Mouse (Mus musculus) activated CD4-positive, CD25-positive, alpha-beta regulatory T cell, adult 4 months (primary cell): Measurements from ENCODE around the gene Galnt3. TPM values are rescaled to one million over a fixed set of nuclear protein-coding genes. Genes with fewer than 3 reads are reported as not detected.

Source experiments
- polyA plus RNA-seq, 2 experiments: library from polyadenylated mRNA; unstranded; fragments of 100-300 nt; shearing (Covaris generic); gene quantifications; one replicate each; pipeline ENCODE4 v1.2.1; 2017

The Galnt3 gene
- polyA plus RNA-seq, 2 experiments from 2014 or later, result 0.11 to 0.20 TPM

Other genes with a start within 250 kb of the Galnt3 start
- 1 to 10 TPM; 4.0 to 5.1 TPM for gene Ttc21b, start 131.6 kb upstream of the Galnt3 start, polyA plus RNA-seq